Mouse (Mus musculus) myocyte (in vitro differentiated cells): ENCODE data around the gene Trmt10a.

Source experiments
- E2F4 ChIP-seq: IDR thresholded peaks from one replicate; pipeline ENCODE4 v1.6.1; 2011; ENCODE audit warnings: mild to moderate bottlenecking, control low read depth, moderate library complexity; ENCODE audit not compliant: insufficient read depth
- MAX ChIP-seq: IDR thresholded peaks from one replicate; pipeline ENCODE4 v1.6.1; 2011; ENCODE audit warnings: low read depth, mild to moderate bottlenecking, control low read depth
- POLR2A ChIP-seq: IDR thresholded peaks from one replicate; pipeline ENCODE4 v1.6.1; 2011; ENCODE audit warnings: low read depth, mild to moderate bottlenecking, control low read depth, moderate library complexity; ENCODE audit not compliant: insufficient read length
- POLR2AphosphoS2 ChIP-seq: IDR thresholded peaks from one replicate; pipeline ENCODE4 v1.6.1; 2011; ENCODE audit warnings: low read depth, control low read depth; ENCODE audit not compliant: insufficient read length
- TCF12 ChIP-seq: IDR thresholded peaks from one replicate; pipeline ENCODE4 v1.6.1; 2011; ENCODE audit warnings: mild to moderate bottlenecking, control low read depth; ENCODE audit not compliant: poor library complexity, insufficient read depth, severe bottlenecking
- USF1 ChIP-seq: IDR thresholded peaks from one replicate; pipeline ENCODE4 v1.6.1; 2011; ENCODE audit warnings: low read depth, mild to moderate bottlenecking, control low read depth, moderate library complexity

GRCm38 (mm10) chr3:138106887-138107286, 36.4 kb upstream of the Trmt10a start:
- TF ChIP-seq POLR2A, result no peak
- TF ChIP-seq USF1, result no peak
- TF ChIP-seq TCF12, result no peak
- TF ChIP-seq POLR2AphosphoS2, result no peak
- TF ChIP-seq E2F4, result no peak
- no peak for TF ChIP-seq MAX
